1 mouse cellular context compared by ENCODE assay signal in genomic region chr12:85169117-85169858, GRCm38 (mm10).
TF ChIP-seq lines count a peak whose summit lies in the region.

No protein-coding gene starts in this region.

TF ChIP-seq in MEL, 35 proteins besides CTCF, POLR2A, EP300 and RAD21 (continued from another document):
- TF ChIP-seq NRF1 (IDR thresholded peaks at IDR 0.05; ENCODE audit: insufficient read depth, low read depth, low read length, poor library complexity, severe bottlenecking) (no peak), TBP (IDR thresholded peaks at IDR 0.05; ENCODE audit: low read depth, low read length) (no peak), CHD2 (IDR thresholded peaks at IDR 0.05; ENCODE audit: low read length) (no peak), USF1 (IDR thresholded peaks at IDR 0.05; ENCODE audit: low read depth, low read length) (no peak), MAZ (IDR thresholded peaks at IDR 0.05; ENCODE audit: low read depth, low read length) (peak; percentile 99), TCF12 (IDR thresholded peaks at IDR 0.05; ENCODE audit: low read depth, low read length) (peak; percentile 14; the same call in 1 of the 2 replicates), HCFC1 (IDR thresholded peaks at IDR 0.05; ENCODE audit: low read depth, low read length) (no peak), SMC3 (IDR thresholded peaks at IDR 0.05; ENCODE audit: low read depth, low read length) (peak; percentile 92), MAFK (IDR thresholded peaks at IDR 0.05; ENCODE audit: borderline replicate concordance, low read depth, low read length) (no peak), SIN3A (IDR thresholded peaks at IDR 0.05; ENCODE audit: low read length) (peak; percentile 45; the same call in 1 of the 2 replicates), GABPA (IDR thresholded peaks at IDR 0.05; ENCODE audit: low read depth, low read length) (no peak), ELF1 (IDR thresholded peaks at IDR 0.05; ENCODE audit: low read depth, low read length) (no peak), MYC (IDR thresholded peaks at IDR 0.05; ENCODE audit: low read depth, low read length) (no peak), USF2 (IDR thresholded peaks at IDR 0.05; ENCODE audit: borderline replicate concordance in 1 of 2, insufficient read depth in 1 of 2, low read depth in 1 of 2, low read length in 2 of 2) (no peak), NELFE (IDR thresholded peaks at IDR 0.05; ENCODE audit: low read depth, low read length) (no peak), UBTF (IDR thresholded peaks at IDR 0.05; ENCODE audit: borderline replicate concordance, insufficient read depth, low read depth, low read length) (no peak), CHD1 (IDR thresholded peaks at IDR 0.05; ENCODE audit: low read depth, low read length) (no peak), RCOR1 (IDR thresholded peaks at IDR 0.05; ENCODE audit: low read depth, low read length) (no peak), KAT2A (conservative IDR thresholded peaks at IDR 0.05; ENCODE audit: low read depth, low read length) (no peak), TAL1 (IDR thresholded peaks at IDR 0.05; ENCODE audit: low read length) (no peak), ZKSCAN1 (IDR thresholded peaks at IDR 0.05; ENCODE audit: low read depth, low read length) (no peak), ZMIZ1 (IDR thresholded peaks at IDR 0.05; ENCODE audit: low read depth, low read length) (no peak), ZC3H11A (IDR thresholded peaks at IDR 0.05; ENCODE audit: low read depth, low read length) (peak; percentile 82), MXI1 (IDR thresholded peaks at IDR 0.05; ENCODE audit: low read depth, low read length) (peak; percentile 31; the same call in 1 of the 2 replicates), BHLHE40 (IDR thresholded peaks at IDR 0.05; ENCODE audit: borderline replicate concordance, low read depth, low read length) (no peak), ZNF384 (IDR thresholded peaks at IDR 0.05; ENCODE audit: low read depth, low read length) (no peak), MAX (IDR thresholded peaks at IDR 0.05; ENCODE audit: low read length) (no peak), ETS1 (IDR thresholded peaks at IDR 0.05; ENCODE audit: low read depth, low read length) (no peak), POLR2AphosphoS2 (IDR thresholded peaks at IDR 0.05; ENCODE audit: low read length) (no peak)
